Mouse (Mus musculus) testis, postnatal 10 days (tissue): Measurements from ENCODE around the gene Klf8.
"Not testable (repeated sequence)": the region's sequence is repeated elsewhere in the genome, so short reads cannot be mapped to it uniquely, and the experiment has no call there.

Source experiments
- DNase-seq: peaks from one replicate; pipeline ENCODE4 v3.0.0; 2021; ENCODE audit warnings: low spot score

Klf8 gene

GRCm38 (mm10) chrX:153237304-153237919 lies at the start of gene Klf8:
TSS of gene Klf8 (plus strand) at chrX:153237466.
- peak; percentile 42 for DNase-seq

GRCm38 (mm10) chrX:153199185-153199584 lies 38.1 kb upstream of the Klf8 start:
- DNase-seq, result not testable (repeated sequence)

- DNase-seq, result no peak
Measured at GRCm38 (mm10) chrX:153211101-153211500, 26.2 kb upstream of the Klf8 start.

GRCm38 (mm10) chrX:153231240-153231639 lies 6.0 kb upstream of the Klf8 start:
- no peak for DNase-seq

- DNase-seq, result no peak
Measured at GRCm38 (mm10) chrX:153233255-153233654, 4.0 kb upstream of the Klf8 start.

GRCm38 (mm10) chrX:153237920-153238504 lies 746 bp downstream of the Klf8 start:
- DNase-seq, result peak; percentile 46

GRCm38 (mm10) chrX:153254256-153254655 lies 17.0 kb downstream of the Klf8 start:
- DNase-seq, result no peak

- DNase-seq, result no peak
Measured at GRCm38 (mm10) chrX:153255504-153255903, 18.2 kb downstream of the Klf8 start.

GRCm38 (mm10) chrX:153282185-153282584 lies 44.9 kb downstream of the Klf8 start:
- no peak for DNase-seq

- DNase-seq, result no peak
Measured at GRCm38 (mm10) chrX:153311356-153311755, 74.1 kb downstream of the Klf8 start.

- DNase-seq, result no peak
Measured at GRCm38 (mm10) chrX:153323105-153323504, 85.8 kb downstream of the Klf8 start.

- not testable (repeated sequence) for DNase-seq
Measured at GRCm38 (mm10) chrX:153334140-153334539, 96.9 kb downstream of the Klf8 start.

GRCm38 (mm10) chrX:153359331-153360215 lies 122.3 kb downstream of the Klf8 start:
- DNase-seq, result peak; percentile 52

- DNase-seq, result peak; percentile 40
Measured at GRCm38 (mm10) chrX:153360216-153360590, 122.9 kb downstream of the Klf8 start.

GRCm38 (mm10) chrX:153360666-153361269 lies 123.5 kb downstream of the Klf8 start:
- no peak for DNase-seq

GRCm38 (mm10) chrX:153366754-153367153 lies 129.5 kb downstream of the Klf8 start:
- peak; percentile 46 for DNase-seq

GRCm38 (mm10) chrX:153369780-153370179 lies 132.5 kb downstream of the Klf8 start:
- DNase-seq, result no peak

- DNase-seq, result no peak
Measured at GRCm38 (mm10) chrX:153375105-153375504, 137.8 kb downstream of the Klf8 start.

- no peak for DNase-seq
Measured at GRCm38 (mm10) chrX:153381753-153382152, 144.5 kb downstream of the Klf8 start.

- peak; percentile 38 for DNase-seq
Measured at GRCm38 (mm10) chrX:153389291-153389690, 152.0 kb downstream of the Klf8 start.

- no peak for DNase-seq
Measured at GRCm38 (mm10) chrX:153417067-153417466, 179.8 kb downstream of the Klf8 start.

- no peak for DNase-seq
Measured at GRCm38 (mm10) chrX:153433659-153434293, 196.5 kb downstream of the Klf8 start.
